Mouse (Mus musculus) liver, embryonic 12.5 days (tissue): ENCODE results near the gene Lysmd2. TPM values are rescaled to one million over a fixed set of nuclear protein-coding genes. Genes with fewer than 3 reads are reported as not detected.

Experiments used
- ATAC-seq: fragments of 200-750 bp; cut with Nextera tagmentation; 2 replicates; pipeline ENCODE4 v1.8.0; 2017; ENCODE audit warnings: moderate number of reproducible peaks, mild to moderate bottlenecking, moderate library complexity
- H3K27ac ChIP-seq: fragments of 300-500 bp; sonication (generic); 2 replicates; pipeline ENCODE4 v1.5.1; 2016; ENCODE audit warnings: mild to moderate bottlenecking
- H3K27me3 ChIP-seq: fragments of 300-500 bp; sonication (generic); replicated peaks from 2 replicates; pipeline ENCODE4 v1.6.1; 2016; ENCODE audit warnings: mild to moderate bottlenecking, moderate library complexity
- H3K36me3 ChIP-seq: fragments of 300-500 bp; sonication (generic); 2 replicates; pipeline ENCODE4 v1.6.1; 2016; ENCODE audit warnings: mild to moderate bottlenecking, moderate library complexity
- H3K4me1 ChIP-seq: fragments of 300-500 bp; sonication (generic); 2 replicates; pipeline ENCODE4 v1.6.1; 2016
- H3K4me2 ChIP-seq: fragments of 300-500 bp; sonication (generic); 2 replicates; pipeline ENCODE4 v1.6.1; 2016; ENCODE audit warnings: mild to moderate bottlenecking, moderate library complexity
- H3K4me3 ChIP-seq: fragments of 300-500 bp; sonication (generic); 2 replicates; pipeline ENCODE4 v1.5.1; 2016; ENCODE audit warnings: mild to moderate bottlenecking, moderate library complexity
- H3K9ac ChIP-seq: fragments of 300-500 bp; sonication (generic); 2 replicates; pipeline ENCODE4 v1.6.1; 2016; ENCODE audit warnings: mild to moderate bottlenecking, moderate library complexity
- H3K9me3 ChIP-seq: fragments of 300-500 bp; sonication (generic); replicated peaks from 2 replicates; pipeline ENCODE4 v1.6.1; 2016; ENCODE audit warnings: mild to moderate bottlenecking, moderate library complexity
- WGBS: fragments of 180-500 bp; shearing (Covaris S2); methylation state at CpG from one replicate; pipeline ENCODE4 v1.1.7; 2016; ENCODE audit not compliant: insufficient replicate concordance; 5-methylcytosine and 5-hydroxymethylcytosine counted together
- polyA plus RNA-seq: library from polyadenylated mRNA; unstranded; fragments of >200 nt; fragmentation: Nextera tagmentation; extraction: Ambion mirVana; gene quantifications from 2 replicates; pipeline ENCODE4 v1.2.1, GENCODE M21; 2016

Lysmd2 gene
- polyA plus RNA-seq, 1 experiment from 2014 or later = 6.4 TPM

GRCm38 (mm10) chr9:75680606-75681005 lies 55.1 kb downstream of the Lysmd2 start:
- ATAC-seq = no peak
- H3K9me3 ChIP-seq = no peaks in the 10 kb centered on the region
- no peak overlapping the region for H3K4me2 ChIP-seq
- H3K9ac ChIP-seq = no peak overlapping the region
- no peak overlapping the region for H3K4me3 ChIP-seq
- no peaks in the 10 kb centered on the region; the same call in 1 of the 2 replicates for H3K4me1 ChIP-seq
- no peaks in the 10 kb centered on the region for H3K36me3 ChIP-seq
- WGBS = 78% methylated on average over 5 of the region's 5 CpGs
- H3K27ac ChIP-seq = no peak overlapping the region
- H3K27me3 ChIP-seq = peaks cover 8% of the 10 kb centered on the region

- Histone ChIP-seq H3K4me3 (no peak within 1 kb of the TSS), H3K27ac (no peak within 1 kb of the TSS), H3K4me2 (peak within 1 kb of the TSS; percentile 31), H3K36me3 (no peaks in the 10 kb centered on the region), H3K9me3 (no peaks in the 10 kb centered on the region), H3K27me3 (peaks cover 8% of the 10 kb centered on the region), H3K4me1 (no peaks in the 10 kb centered on the region; the same call in 1 of the 2 replicates), H3K9ac (no peak within 1 kb of the TSS)
- 12% methylated on average over 42 of the region's 42 CpGs for WGBS
- ATAC-seq = no peak
Observed at GRCm38 (mm10) chr9:75683426-75684191, 58.1 kb downstream of the Lysmd2 start, which contains the start of gene Scg3. Gene Scg3, minus strand, starts transcription at chr9:75684056.

GRCm38 (mm10) chr9:75684292-75684691 lies 58.8 kb downstream of the Lysmd2 start:
- Histone ChIP-seq H3K4me1 (no peaks in the 10 kb centered on the region; the same call in 1 of the 2 replicates), H3K27me3 (peaks cover 8% of the 10 kb centered on the region), H3K9me3 (peaks cover 4% of the 10 kb centered on the region; the same call in 1 of the 2 replicates), H3K4me2 (peak overlapping the region; percentile 31; the same call in 1 of the 2 replicates), H3K27ac (no peak overlapping the region), H3K36me3 (no peaks in the 10 kb centered on the region), H3K9ac (no peak overlapping the region), H3K4me3 (no peak overlapping the region)
- no peak for ATAC-seq
- WGBS = 49% methylated on average over 4 of the region's 4 CpGs

- H3K27me3 ChIP-seq = peaks cover 8% of the 10 kb centered on the region
- H3K4me3 ChIP-seq = no peak overlapping the region
- 65% methylated on average over 3 of the region's 3 CpGs for whole genome bisulfite sequencing
- no peak overlapping the region for H3K27ac ChIP-seq
- ATAC-seq = no peak
- peaks cover 7% of the 10 kb centered on the region for H3K9me3 ChIP-seq
- H3K4me2 ChIP-seq = no peak overlapping the region
- H3K4me1 ChIP-seq = no peaks in the 10 kb centered on the region; the same call in 1 of the 2 replicates
- H3K9ac ChIP-seq = no peak overlapping the region
- H3K36me3 ChIP-seq = no peaks in the 10 kb centered on the region
Observed at GRCm38 (mm10) chr9:75684772-75685171, 59.2 kb downstream of the Lysmd2 start.

Other genes starting within 250 kb of the Lysmd2 start
- 33.3 and 36.5 TPM in 2 replicates for gene Mapk6, start 215.7 kb upstream of the Lysmd2 start, polyA plus RNA-seq
- 25.9 and 26.9 TPM in 2 replicates for gene Leo1, start 184.2 kb upstream of the Lysmd2 start, polyA plus RNA-seq
- 37.6 and 39.0 TPM in 2 replicates for gene Tmod3, start 66.1 kb upstream of the Lysmd2 start, polyA plus RNA-seq
- gene Tmod2, start 14.4 kb upstream of the Lysmd2 start, polyA plus RNA-seq = 0.69 and 1.0 TPM in 2 replicates
- gene Scg3, start 58.3 kb downstream of the Lysmd2 start, polyA plus RNA-seq = 0.30 TPM in 1 of 2 replicates, not detected in the other
- 2.7 and 2.9 TPM in 2 replicates for gene Bmp5, start 149.6 kb downstream of the Lysmd2 start, polyA plus RNA-seq